ENCODE assay signal across 21 mouse cellular contexts in genomic region chr11:100603813-100604212, GRCm38 (mm10). TPM values are rescaled to one million over a fixed set of nuclear protein-coding genes. Genes with fewer than 3 reads are reported as not detected.
DNase-seq lines count a peak whose midpoint lies in the region; ATAC-seq and TF ChIP-seq lines count a peak whose summit lies in the region.
"Had no signal": no experiment of that assay in that cellular context is flagged by ENCODE, and none has a peak within 500 bp of the region (broad histone marks: within the 10 kb centered on the region; RNA-seq: fewer than 3 reads in every experiment).

No protein-coding gene starts in this region.

- H3K36me3 ChIP-seq in hindbrain, embryonic 14.5 days (replicated peaks; ENCODE audit: control insufficient read depth, insufficient read depth) = peaks cover 34% of the 10 kb centered on the region
- H3K36me3 ChIP-seq in hindbrain, embryonic 16.5 days (ENCODE audit: control insufficient read depth, insufficient read depth, low read length) = peaks cover 17% of the 10 kb centered on the region
- peaks cover 30% of the 10 kb centered on the region for H3K36me3 ChIP-seq in limb, embryonic 15.5 days
- H3K36me3 ChIP-seq in limb, embryonic 10.5 days = peaks cover 86% of the 10 kb centered on the region

- no peak overlapping the region for H3K4me3 ChIP-seq in hindbrain, embryonic 14.5 days (replicated peaks; ENCODE audit: low read length)
- H3K4me3 ChIP-seq in hindbrain, embryonic 16.5 days (ENCODE audit: low read length) = no peak overlapping the region
- H3K4me3 ChIP-seq in limb, embryonic 15.5 days = no peak overlapping the region
- H3K4me3 ChIP-seq in limb, embryonic 10.5 days = no peak overlapping the region
- H3K4me3 ChIP-seq in olfactory bulb, adult 2 months (ENCODE audit: insufficient read depth, low read depth, low read length) = no peak overlapping the region
- H3K4me3 ChIP-seq: embryonic facial prominence, embryonic 13.5 days; heart, embryonic 12.5 days; hindbrain, embryonic 10.5 days; midbrain, embryonic 15.5 days had no signal

- H3K27ac ChIP-seq in hindbrain, embryonic 14.5 days = 0 out of 2 replicates have a peak overlapping the region, but pooled peaks have one; percentile 32
- no peak overlapping the region for H3K27ac ChIP-seq in hindbrain, embryonic 16.5 days (ENCODE audit: low read depth, low read length)
- peak overlapping the region; percentile 57; the same call in 1 of the 2 replicates for H3K27ac ChIP-seq in limb, embryonic 15.5 days
- no peak overlapping the region for H3K27ac ChIP-seq in limb, embryonic 10.5 days
- peak overlapping the region; percentile 74 for H3K27ac ChIP-seq in olfactory bulb, adult 2 months (ENCODE audit: insufficient read depth, low read depth, low read length)
- H3K27ac ChIP-seq: embryonic facial prominence, embryonic 13.5 days; hindbrain, embryonic 10.5 days; liver, embryonic 14.5 days; midbrain, embryonic 15.5 days had no signal

- no peaks in the 10 kb centered on the region for H3K27me3 ChIP-seq in hindbrain, embryonic 14.5 days (ENCODE audit: control insufficient read depth, insufficient read depth, low read length)
- no peaks in the 10 kb centered on the region for H3K27me3 ChIP-seq in hindbrain, embryonic 16.5 days (replicated peaks; ENCODE audit: control insufficient read depth, insufficient read depth, low read length)
- no peaks in the 10 kb centered on the region for H3K27me3 ChIP-seq in limb, embryonic 15.5 days
- H3K27me3 ChIP-seq in limb, embryonic 10.5 days (ENCODE audit: low read depth, poor library complexity, severe bottlenecking) = no peaks in the 10 kb centered on the region
- H3K27me3 ChIP-seq: embryonic facial prominence, embryonic 13.5 days; heart, embryonic 12.5 days; midbrain, embryonic 15.5 days had no signal

- DNase-seq in cerebellum, postnatal 25 days = peak; percentile 40 to 53
- DNase-seq in cerebellum, postnatal 14 days = no peak
- no peak for DNase-seq in hindbrain, embryonic 14.5 days (ENCODE audit: low spot score)
- no peak for DNase-seq in limb, embryonic 10.5 days (ENCODE audit: low spot score)
- no peak for DNase-seq in layer of hippocampus, postnatal 36 days
- DNase-seq: adrenal gland, postnatal 14 days; gastrocnemius, postnatal 36 days; kidney, adult 18-20 months; kidney, postnatal 4 days; left cerebral cortex, postnatal 4 days; right cerebral cortex, postnatal 25 days; thymus, postnatal 36 days had no signal

- no peak overlapping the region for H3K9ac ChIP-seq in hindbrain, embryonic 14.5 days
- no peak overlapping the region for H3K9ac ChIP-seq in hindbrain, embryonic 16.5 days (ENCODE audit: low read depth, low read length)
- H3K9ac ChIP-seq in limb, embryonic 15.5 days = no peak overlapping the region
- H3K9ac ChIP-seq: embryonic facial prominence, embryonic 13.5 days; heart, embryonic 12.5 days; liver, embryonic 14.5 days; midbrain, embryonic 15.5 days had no signal

- peaks cover 6% of the 10 kb centered on the region; the same call in 1 of the 2 replicates for H3K4me1 ChIP-seq in hindbrain, embryonic 14.5 days (replicated peaks; ENCODE audit: control insufficient read depth, insufficient read depth, low read length)
- peaks cover 11% of the 10 kb centered on the region for H3K4me1 ChIP-seq in hindbrain, embryonic 16.5 days (ENCODE audit: control insufficient read depth, insufficient read depth, low read depth, low read length)
- H3K4me1 ChIP-seq in limb, embryonic 15.5 days = peaks cover 8% of the 10 kb centered on the region; the same call in 1 of the 2 replicates
- H3K4me1 ChIP-seq in limb, embryonic 10.5 days = no peaks in the 10 kb centered on the region
- peaks cover 18% of the 10 kb centered on the region for H3K4me1 ChIP-seq in olfactory bulb, adult 2 months (ENCODE audit: control insufficient read depth, insufficient read depth, low read length)
- H3K4me1 ChIP-seq: embryonic facial prominence, embryonic 13.5 days; hindbrain, embryonic 10.5 days had no signal

- no peak overlapping the region for H3K4me2 ChIP-seq in hindbrain, embryonic 14.5 days (replicated peaks)
- no peak overlapping the region for H3K4me2 ChIP-seq in hindbrain, embryonic 16.5 days (ENCODE audit: low read length)
- H3K4me2 ChIP-seq in limb, embryonic 15.5 days = no peak overlapping the region
- H3K4me2 ChIP-seq: embryonic facial prominence, embryonic 13.5 days; heart, embryonic 12.5 days; midbrain, embryonic 15.5 days had no signal

- no peaks in the 10 kb centered on the region for H3K9me3 ChIP-seq in hindbrain, embryonic 14.5 days (ENCODE audit: control insufficient read depth, low read length)
- no peaks in the 10 kb centered on the region for H3K9me3 ChIP-seq in hindbrain, embryonic 16.5 days (ENCODE audit: control insufficient read depth, low read length)
- no peaks in the 10 kb centered on the region for H3K9me3 ChIP-seq in limb, embryonic 15.5 days
- H3K9me3 ChIP-seq in limb, embryonic 10.5 days (replicated peaks) = no peaks in the 10 kb centered on the region
- H3K9me3 ChIP-seq: embryonic facial prominence, embryonic 13.5 days; heart, embryonic 12.5 days; hindbrain, embryonic 10.5 days; midbrain, embryonic 15.5 days had no signal

- no peak for TF ChIP-seq CTCF in olfactory bulb, adult 2 months (IDR thresholded peaks at IDR 0.05; ENCODE audit: insufficient read depth, low read depth, low read length)

- 83% methylated on average over 8 of the region's 8 CpGs for WGBS in hindbrain, embryonic 14.5 days
- 78% methylated on average over 8 of the region's 8 CpGs for WGBS in hindbrain, embryonic 16.5 days
- 73% methylated on average over 8 of the region's 8 CpGs for WGBS in limb, embryonic 15.5 days
- 90% methylated on average over 8 of the region's 8 CpGs for WGBS in limb, embryonic 10.5 days
- 51% methylated on average over 8 of the region's 8 CpGs for WGBS in olfactory bulb, adult 2 months

- ATAC-seq in hindbrain, embryonic 14.5 days (ENCODE audit: low FRiP score) = no peak
- no peak for ATAC-seq in hindbrain, embryonic 16.5 days
- ATAC-seq in limb, embryonic 15.5 days (ENCODE audit: insufficient number of reproducible peaks, low FRiP score, low TSS enrichment, low read depth) = no peak
- ATAC-seq: activated CD4-positive, CD25-positive, alpha-beta regulatory T cell, adult 4 months; midbrain, embryonic 15.5 days had no signal

- TF ChIP-seq POLR2A in olfactory bulb, adult 2 months (IDR thresholded peaks at IDR 0.05; ENCODE audit: insufficient read depth, low read depth, low read length) = no peak

RNA-seq across cellular contexts. Expression of gene Nkiras2, which starts 15.2 kb away (rescaled TPM):
- polyA plus RNA-seq in hindbrain, embryonic 14.5 days (2014; fragmentation: Nextera tagmentation; extraction: Ambion mirVana) = 103 TPM in 2 replicates
- polyA plus RNA-seq in hindbrain, embryonic 16.5 days (2015; fragmentation: Nextera tagmentation; extraction: Ambion mirVana) = 99.1 and 103 TPM in 2 replicates
- 73.7 and 77.9 TPM in 2 replicates for polyA plus RNA-seq in limb, embryonic 15.5 days (2015; fragmentation: Nextera tagmentation; extraction: Ambion mirVana)
- polyA plus RNA-seq in limb, embryonic 10.5 days (2016; fragmentation: Nextera tagmentation; extraction: Ambion mirVana) = 86.2 and 95.5 TPM in 2 replicates
- polyA plus RNA-seq in olfactory bulb, adult 2 months (2012; ENCODE audit: insufficient read depth, insufficient read length, low replicate concordance, missing spikeins) = not detected in 2 replicates
- 10 to 100 TPM; 12.5 to 15.1 TPM for total RNA-seq in layer of hippocampus, postnatal 36 days (2021)

RNA-seq across cellular contexts. Expression of gene Dnajc7, which starts 16.2 kb away (rescaled TPM):
- 91.0 and 91.6 TPM in 2 replicates for polyA plus RNA-seq in hindbrain, embryonic 14.5 days (2014; fragmentation: Nextera tagmentation; extraction: Ambion mirVana)
- polyA plus RNA-seq in hindbrain, embryonic 16.5 days (2015; fragmentation: Nextera tagmentation; extraction: Ambion mirVana) = 290 and 293 TPM in 2 replicates
- polyA plus RNA-seq in limb, embryonic 15.5 days (2015; fragmentation: Nextera tagmentation; extraction: Ambion mirVana) = 218 and 227 TPM in 2 replicates
- polyA plus RNA-seq in limb, embryonic 10.5 days (2016; fragmentation: Nextera tagmentation; extraction: Ambion mirVana) = 256 and 281 TPM in 2 replicates
- polyA plus RNA-seq in olfactory bulb, adult 2 months (2012; ENCODE audit: insufficient read depth, insufficient read length, low replicate concordance, missing spikeins) = 670 TPM in 1 of 2 replicates, not detected in the other
- total RNA-seq in layer of hippocampus, postnatal 36 days (2021) = 100 to 1,000 TPM; 249 to 265 TPM

RNA-seq across cellular contexts. Expression of gene Cnp, which starts 29.1 kb away (rescaled TPM):
- polyA plus RNA-seq in hindbrain, embryonic 14.5 days (2014; fragmentation: Nextera tagmentation; extraction: Ambion mirVana) = 47.2 and 53.3 TPM in 2 replicates
- polyA plus RNA-seq in hindbrain, embryonic 16.5 days (2015; fragmentation: Nextera tagmentation; extraction: Ambion mirVana) = 72.6 and 85.0 TPM in 2 replicates
- 25.1 and 30.5 TPM in 2 replicates for polyA plus RNA-seq in limb, embryonic 15.5 days (2015; fragmentation: Nextera tagmentation; extraction: Ambion mirVana)
- polyA plus RNA-seq in limb, embryonic 10.5 days (2016; fragmentation: Nextera tagmentation; extraction: Ambion mirVana) = 13.1 and 23.0 TPM in 2 replicates
- not detected in 2 replicates for polyA plus RNA-seq in olfactory bulb, adult 2 months (2012; ENCODE audit: insufficient read depth, insufficient read length, low replicate concordance, missing spikeins)
- 100 to 1,000 TPM; 246 to 256 TPM for total RNA-seq in layer of hippocampus, postnatal 36 days (2021)

RNA-seq across cellular contexts. Expression of gene Ttc25, which starts 58.4 kb away (rescaled TPM):
- 2.0 and 2.7 TPM in 2 replicates for polyA plus RNA-seq in hindbrain, embryonic 14.5 days (2014; fragmentation: Nextera tagmentation; extraction: Ambion mirVana)
- polyA plus RNA-seq in hindbrain, embryonic 16.5 days (2015; fragmentation: Nextera tagmentation; extraction: Ambion mirVana) = 2.2 and 2.5 TPM in 2 replicates
- polyA plus RNA-seq in limb, embryonic 15.5 days (2015; fragmentation: Nextera tagmentation; extraction: Ambion mirVana) = 0.19 and 0.56 TPM in 2 replicates
- 1.1 and 1.2 TPM in 2 replicates for polyA plus RNA-seq in limb, embryonic 10.5 days (2016; fragmentation: Nextera tagmentation; extraction: Ambion mirVana)
- polyA plus RNA-seq in olfactory bulb, adult 2 months (2012; ENCODE audit: insufficient read depth, insufficient read length, low replicate concordance, missing spikeins) = not detected in 2 replicates
- 1 to 10 TPM in 1 of 2 experiments, under 1 TPM in 1; 0.82 to 1.3 TPM for total RNA-seq in layer of hippocampus, postnatal 36 days (2021)

Comparison
In these comparisons a context has a peak if more than half of its experiments do, and no peak if none do; other contexts are left out.
1. DNase-seq: peak in cerebellum, postnatal 25 days (2 of 2); none in cerebellum, postnatal 14 days (0 of 2), hindbrain, embryonic 14.5 days (single experiment), limb, embryonic 10.5 days (single experiment) and layer of hippocampus, postnatal 36 days (0 of 2).
2. H3K27ac ChIP-seq: peak in hindbrain, embryonic 14.5 days (single experiment), limb, embryonic 15.5 days (single experiment) and olfactory bulb, adult 2 months (single experiment); none in hindbrain, embryonic 16.5 days (single experiment) and limb, embryonic 10.5 days (single experiment).